Mouse (Mus musculus) heart, postnatal 0 days (tissue): ENCODE results near the gene St6galnac3.

Source experiments
- CTCF ChIP-seq: IDR thresholded peaks from 2 replicates; pipeline ENCODE4 v1.5.1; 2016; ENCODE audit warnings: antibody characterized with exemption, control low read depth, low read depth
- EP300 ChIP-seq: IDR thresholded peaks from 2 replicates; pipeline ENCODE4 v1.6.1; 2016; ENCODE audit warnings: antibody characterized with exemption, low read depth

DNA sequence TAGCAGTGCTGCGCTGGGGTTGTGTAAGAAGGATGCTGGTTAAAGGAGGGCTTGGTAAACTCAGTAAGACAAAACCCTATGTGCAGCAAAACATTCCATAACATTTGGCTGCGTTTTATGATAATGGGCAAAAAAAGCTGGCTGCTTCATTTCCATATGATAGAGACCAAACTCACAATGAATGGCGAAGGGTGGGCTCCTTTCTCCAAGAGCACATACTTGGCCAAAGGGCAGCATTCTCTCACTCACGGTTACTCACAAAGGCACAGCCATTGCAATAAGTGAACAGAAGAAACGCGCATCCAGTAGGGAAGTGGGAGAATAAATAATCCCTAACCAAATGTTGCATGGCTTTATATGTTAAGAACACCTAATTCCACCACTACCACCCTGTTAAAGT, 437.9 kb downstream of the St6galnac3 start:
- no peak for TF ChIP-seq CTCF
- no peak for TF ChIP-seq EP300
